Mouse (Mus musculus): ENCODE measurements around the gene Plekha1. TPM values are rescaled to one million over a fixed set of nuclear protein-coding genes. Genes with fewer than 3 reads are reported as not detected.

Plekha1 gene
- total and polyA plus RNA-seq, 2 experiments from 2014 or later: 51.7 to 94.4 TPM

GRCm38 (mm10) chr7:130898373-130898772 lies 32.8 kb downstream of the Plekha1 start:
- Histone ChIP-seq H3K4me3 (ENCODE audit: low read depth, low read length) (no peak overlapping the region), H3K27ac (ENCODE audit: low read depth, low read length) (no peak overlapping the region), H3K27me3 (ENCODE audit: insufficient read depth, low read length) (no peaks in the 10 kb centered on the region), H3K4me2 (ENCODE audit: low read depth, low read length, poor library complexity, severe bottlenecking) (no peak overlapping the region), H3K9ac (replicated peaks; ENCODE audit: low read length, poor library complexity, severe bottlenecking) (no peak overlapping the region), H3K36me3 (ENCODE audit: insufficient read depth, low read length) (peaks cover 22% of the 10 kb centered on the region), H3K9me3 (ENCODE audit: low read length) (no peaks in the 10 kb centered on the region), H3K4me1 (ENCODE audit: insufficient read depth, low read length) (no peaks in the 10 kb centered on the region)
- WGBS: 83% methylated on average over 4 of the region's 4 CpGs
- TF ChIP-seq CTCF (IDR thresholded peaks at IDR 0.05): peak; percentile 51
- peak; percentile 20 for DNase-seq (ENCODE audit: low spot score)
- no peak for ATAC-seq (ENCODE audit: low FRiP score)

- no peaks in the 10 kb centered on the region for H3K9me3 ChIP-seq (ENCODE audit: low read length)
- H3K4me3 ChIP-seq (ENCODE audit: low read depth, low read length): no peak overlapping the region
- ATAC-seq (ENCODE audit: low FRiP score) (no peak), DNase-seq (ENCODE audit: low spot score) (no peak)
- no peaks in the 10 kb centered on the region for H3K27me3 ChIP-seq (ENCODE audit: insufficient read depth, low read length)
- H3K9ac ChIP-seq (replicated peaks; ENCODE audit: low read length, poor library complexity, severe bottlenecking): no peak overlapping the region
- no peaks in the 10 kb centered on the region for H3K4me1 ChIP-seq (ENCODE audit: insufficient read depth, low read length)
- WGBS: 95% methylated on average over 5 of the region's 5 CpGs
- H3K36me3 ChIP-seq (ENCODE audit: insufficient read depth, low read length): peaks cover 30% of the 10 kb centered on the region
- no peak for TF ChIP-seq CTCF (IDR thresholded peaks at IDR 0.05)
- H3K27ac ChIP-seq (ENCODE audit: low read depth, low read length): no peak overlapping the region
- H3K4me2 ChIP-seq (ENCODE audit: low read depth, low read length, poor library complexity, severe bottlenecking): no peak overlapping the region
These were observed 34.8 kb downstream of the Plekha1 start for GRCm38 (mm10) chr7:130900233-130900848.

- H3K36me3 ChIP-seq (ENCODE audit: insufficient read depth, low read length): peaks cover 22% of the 10 kb centered on the region; the same call in 1 of the 2 replicates
- no peak for ATAC-seq (ENCODE audit: low FRiP score)
- no peak overlapping the region for H3K4me3 ChIP-seq (ENCODE audit: low read depth, low read length)
- H3K9ac ChIP-seq (replicated peaks; ENCODE audit: low read length, poor library complexity, severe bottlenecking): no peak overlapping the region
- no peak overlapping the region for H3K27ac ChIP-seq (ENCODE audit: low read depth, low read length)
- no peak overlapping the region for H3K4me2 ChIP-seq (ENCODE audit: low read depth, low read length, poor library complexity, severe bottlenecking)
- no peak for TF ChIP-seq CTCF (IDR thresholded peaks at IDR 0.05)
- H3K27me3 ChIP-seq (ENCODE audit: insufficient read depth, low read length): no peaks in the 10 kb centered on the region
- WGBS: 92% methylated on average over 1 of the region's 1 CpGs
- no peaks in the 10 kb centered on the region for H3K9me3 ChIP-seq (ENCODE audit: low read length)
- no peak for DNase-seq (ENCODE audit: low spot score)
- no peaks in the 10 kb centered on the region for H3K4me1 ChIP-seq (ENCODE audit: insufficient read depth, low read length)
These were observed 37.4 kb downstream of the Plekha1 start for GRCm38 (mm10) chr7:130902929-130903328.

- Histone ChIP-seq H3K27me3 (ENCODE audit: insufficient read depth, low read length) (no peaks in the 10 kb centered on the region), H3K4me3 (ENCODE audit: low read depth, low read length) (no peak overlapping the region), H3K4me1 (ENCODE audit: insufficient read depth, low read length) (no peaks in the 10 kb centered on the region), H3K9me3 (ENCODE audit: low read length) (no peaks in the 10 kb centered on the region), H3K36me3 (ENCODE audit: insufficient read depth, low read length) (peaks cover 22% of the 10 kb centered on the region; the same call in 1 of the 2 replicates), H3K4me2 (ENCODE audit: low read depth, low read length, poor library complexity, severe bottlenecking) (no peak overlapping the region), H3K9ac (replicated peaks; ENCODE audit: low read length, poor library complexity, severe bottlenecking) (no peak overlapping the region), H3K27ac (ENCODE audit: low read depth, low read length) (no peak overlapping the region)
- no peak for TF ChIP-seq CTCF (IDR thresholded peaks at IDR 0.05)
- DNase-seq (ENCODE audit: low spot score) (no peak), ATAC-seq (ENCODE audit: low FRiP score) (no peak)
- 92% methylated on average over 16 of the region's 16 CpGs for WGBS
These were observed 38.0 kb downstream of the Plekha1 start for GRCm38 (mm10) chr7:130903505-130904074.

GRCm38 (mm10) chr7:130904571-130905365 lies 39.2 kb downstream of the Plekha1 start:
- Histone ChIP-seq H3K36me3 (ENCODE audit: insufficient read depth, low read length) (peaks cover 22% of the 10 kb centered on the region; the same call in 1 of the 2 replicates), H3K4me3 (ENCODE audit: low read depth, low read length) (no peak overlapping the region), H3K9ac (replicated peaks; ENCODE audit: low read length, poor library complexity, severe bottlenecking) (no peak overlapping the region), H3K27ac (ENCODE audit: low read depth, low read length) (no peak overlapping the region), H3K27me3 (ENCODE audit: insufficient read depth, low read length) (no peaks in the 10 kb centered on the region), H3K4me2 (ENCODE audit: low read depth, low read length, poor library complexity, severe bottlenecking) (no peak overlapping the region), H3K4me1 (ENCODE audit: insufficient read depth, low read length) (no peaks in the 10 kb centered on the region), H3K9me3 (ENCODE audit: low read length) (no peaks in the 10 kb centered on the region)
- 93% methylated on average over 13 of the region's 13 CpGs for WGBS
- ATAC-seq (ENCODE audit: low FRiP score) (no peak), DNase-seq (ENCODE audit: low spot score) (no peak)
- TF ChIP-seq CTCF (IDR thresholded peaks at IDR 0.05): no peak

- H3K9me3 ChIP-seq (ENCODE audit: low read length): no peaks in the 10 kb centered on the region
- no peak overlapping the region for H3K4me2 ChIP-seq (ENCODE audit: low read depth, low read length, poor library complexity, severe bottlenecking)
- H3K27ac ChIP-seq (ENCODE audit: low read depth, low read length): no peak overlapping the region
- no peak overlapping the region for H3K9ac ChIP-seq (replicated peaks; ENCODE audit: low read length, poor library complexity, severe bottlenecking)
- H3K36me3 ChIP-seq (ENCODE audit: insufficient read depth, low read length): peaks cover 8% of the 10 kb centered on the region
- no peak for ATAC-seq (ENCODE audit: low FRiP score)
- no peak for TF ChIP-seq CTCF (IDR thresholded peaks at IDR 0.05)
- H3K27me3 ChIP-seq (ENCODE audit: insufficient read depth, low read length): no peaks in the 10 kb centered on the region
- WGBS: 94% methylated on average over 14 of the region's 14 CpGs
- no peaks in the 10 kb centered on the region for H3K4me1 ChIP-seq (ENCODE audit: insufficient read depth, low read length)
- no peak for DNase-seq (ENCODE audit: low spot score)
- no peak overlapping the region for H3K4me3 ChIP-seq (ENCODE audit: low read depth, low read length)
These were observed 45.3 kb downstream of the Plekha1 start for GRCm38 (mm10) chr7:130910841-130911240.
